Mouse (Mus musculus) spleen, postnatal 14 days (tissue): ENCODE measurements around the gene 1700123L14Rik.
"Not testable (repeated sequence)": the region's sequence is repeated elsewhere in the genome, so short reads cannot be mapped to it uniquely, and the experiment has no call there.

Source experiments
- DNase-seq, 2 experiments: peaks; one replicate each; pipeline ENCODE4 v3.0.0; 2021 to 2022; ENCODE audit warnings: low spot score in 2 of 2

Gene 1700123L14Rik

DNA sequence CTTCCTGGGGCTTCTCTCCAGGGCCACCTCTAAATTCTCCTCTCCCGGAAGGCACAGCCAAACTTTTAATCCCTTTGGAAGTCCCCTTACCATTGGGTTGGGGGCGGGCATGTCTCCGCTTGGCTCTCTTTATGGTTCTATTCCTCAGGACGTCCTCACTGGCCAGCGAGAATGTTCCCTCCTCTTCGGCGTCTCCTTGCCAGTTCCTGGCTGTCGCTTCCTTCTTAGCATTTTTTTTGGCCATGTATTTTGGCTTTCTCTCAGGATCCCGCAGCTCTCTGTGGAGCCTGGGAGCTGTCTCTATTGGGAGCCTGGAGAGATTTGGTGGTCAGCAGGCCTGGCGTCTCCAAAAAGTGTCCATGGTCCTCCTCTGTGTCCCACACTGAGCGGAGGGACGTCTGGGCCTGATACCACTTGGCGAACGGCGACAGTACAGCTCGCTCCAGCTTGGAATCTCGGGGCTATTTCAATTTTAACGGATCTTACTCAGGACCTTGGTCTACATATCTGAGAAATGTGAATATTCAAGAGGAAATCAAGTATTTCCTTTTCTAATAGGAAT is at the start of gene 1700123L14Rik:
TSS of gene 1700123L14Rik (minus strand) at position 426 of the 562 bp plus-strand sequence.
- no peak for DNase-seq

DNA sequence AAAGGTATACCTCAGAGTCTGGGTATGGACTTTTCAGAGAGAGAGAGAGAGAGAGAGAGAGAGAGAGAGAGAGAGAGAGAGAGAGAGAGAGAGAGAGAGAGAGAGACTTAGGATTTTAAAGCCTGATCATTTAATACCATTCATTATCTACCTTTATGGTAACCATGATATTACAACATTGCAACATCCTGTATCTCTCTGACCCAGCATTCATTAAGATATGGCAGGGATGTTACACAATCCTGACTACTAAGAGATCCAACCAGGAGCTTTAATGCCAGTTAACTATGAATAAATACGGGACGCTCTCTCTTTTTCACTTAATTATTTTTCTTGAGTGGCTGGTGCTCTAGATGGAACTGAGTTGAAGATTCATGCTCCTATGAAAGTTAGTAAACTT is 39.4 kb upstream of the 1700123L14Rik start:
- DNase-seq = no peak

DNA sequence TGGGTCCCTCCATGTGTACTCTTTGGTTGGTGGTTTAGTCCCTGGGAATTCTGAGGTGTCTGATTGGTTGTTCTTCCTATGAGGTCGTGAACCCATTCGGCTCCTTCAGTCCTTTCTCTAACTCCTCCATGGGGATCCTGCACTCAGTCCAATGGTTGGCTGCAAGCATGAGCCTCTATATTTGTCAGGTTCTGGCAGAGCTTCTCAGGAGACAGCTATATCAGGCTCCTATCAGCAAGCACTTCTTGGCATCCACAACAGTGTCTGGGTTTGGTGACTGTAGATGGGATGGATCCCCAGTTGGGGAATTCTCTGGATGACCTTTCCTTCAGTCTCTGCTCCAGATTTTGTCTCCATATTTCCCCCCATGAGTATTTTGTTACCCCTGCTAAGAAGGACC is 32.9 kb upstream of the 1700123L14Rik start:
- not testable (repeated sequence) for DNase-seq

DNA sequence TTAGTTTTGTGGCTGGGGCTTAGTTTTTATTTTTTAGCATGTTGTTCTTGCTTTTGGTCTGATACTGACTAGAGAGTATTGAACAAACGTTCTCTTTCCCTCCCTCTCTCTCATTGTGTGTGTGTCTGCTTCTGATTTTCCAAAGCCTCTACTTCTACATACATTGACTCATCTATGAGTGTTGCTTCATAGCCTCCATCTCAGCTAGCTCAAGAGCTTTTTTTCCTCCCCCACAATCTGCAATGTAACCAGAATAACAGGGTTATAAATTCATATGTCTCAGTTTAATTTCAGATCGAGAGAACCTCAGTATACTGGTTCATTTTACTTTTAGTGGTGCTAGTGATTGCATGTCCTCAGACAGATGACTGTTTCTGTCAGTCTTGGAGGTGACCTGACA is 20.5 kb upstream of the 1700123L14Rik start:
- no peak for DNase-seq

DNA sequence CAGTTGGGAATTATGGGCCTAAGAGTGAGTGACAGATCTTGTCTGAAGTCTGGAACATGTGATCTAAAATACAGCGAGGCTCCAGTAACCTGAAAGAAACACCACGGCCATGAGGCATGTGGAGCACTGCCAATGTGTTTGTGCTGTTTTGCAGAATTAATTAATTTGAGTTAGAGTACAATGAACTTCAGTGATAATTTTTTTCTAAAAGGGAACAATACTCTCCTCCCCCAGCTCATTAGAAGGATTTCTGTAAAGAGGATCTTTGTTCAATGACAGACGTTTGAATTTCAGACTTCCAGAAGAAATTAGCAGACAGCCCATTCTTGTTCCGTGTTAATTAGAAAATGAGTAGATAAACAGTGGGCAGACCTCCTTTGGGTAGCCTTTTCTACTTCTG is 17.3 kb upstream of the 1700123L14Rik start:
- DNase-seq = no peak

DNA sequence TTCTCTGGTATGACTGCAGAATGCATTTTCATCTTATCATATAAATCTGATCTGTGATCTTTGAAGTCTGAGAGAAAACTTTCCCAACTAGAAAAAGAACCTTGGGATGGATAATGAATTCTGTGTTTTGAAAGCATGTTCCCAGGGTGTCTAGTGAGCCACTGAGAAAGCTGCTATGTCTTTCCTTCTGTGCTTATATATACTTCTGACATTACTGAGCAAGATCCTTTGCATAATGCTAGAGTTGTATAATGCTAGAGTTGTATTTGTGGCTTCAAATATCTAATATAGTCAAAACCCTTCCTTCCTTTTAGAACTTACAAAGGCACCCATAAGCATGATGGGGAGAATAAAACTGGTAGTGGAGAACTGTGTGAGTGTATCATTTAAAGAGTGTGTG is 12.5 kb upstream of the 1700123L14Rik start:
- DNase-seq = no peak

DNA sequence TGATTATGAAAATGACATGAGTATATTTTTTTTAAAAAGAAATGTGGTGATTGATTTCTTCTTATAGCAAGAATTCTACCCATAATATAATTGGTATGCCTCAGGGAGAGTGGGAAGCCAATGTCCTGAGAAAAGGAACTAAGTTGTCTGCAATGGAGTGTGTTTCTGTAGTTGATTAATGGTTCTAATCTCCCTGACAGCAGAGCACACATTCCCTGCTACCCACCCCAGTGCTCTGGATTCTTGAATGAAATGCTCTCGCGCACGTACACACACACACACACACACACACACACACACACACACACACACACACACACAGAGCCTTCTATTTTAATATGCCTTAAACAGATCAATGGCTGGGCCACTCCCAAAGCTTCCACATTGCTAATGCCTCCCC is 7.6 kb upstream of the 1700123L14Rik start:
- DNase-seq = no peak

DNA sequence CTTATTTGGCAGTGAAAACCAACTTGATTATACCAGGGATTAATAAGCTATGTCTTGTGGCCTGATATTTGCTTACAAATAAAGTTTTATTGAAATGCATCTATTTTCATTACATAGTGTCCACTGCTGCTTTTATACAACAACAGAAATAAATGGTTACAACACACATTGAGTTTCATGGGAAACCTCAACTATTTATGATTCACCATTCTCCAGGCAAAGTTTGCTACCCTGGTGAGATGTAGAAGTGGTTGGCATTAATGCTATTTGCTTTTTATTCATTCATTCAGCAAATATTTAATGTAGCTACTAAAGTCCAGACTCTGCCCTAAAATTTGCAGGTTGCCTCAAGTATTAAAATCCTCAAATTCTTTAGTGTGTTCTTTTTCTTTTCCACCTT is 988 bp upstream of the 1700123L14Rik start:
- DNase-seq = no peak

DNA sequence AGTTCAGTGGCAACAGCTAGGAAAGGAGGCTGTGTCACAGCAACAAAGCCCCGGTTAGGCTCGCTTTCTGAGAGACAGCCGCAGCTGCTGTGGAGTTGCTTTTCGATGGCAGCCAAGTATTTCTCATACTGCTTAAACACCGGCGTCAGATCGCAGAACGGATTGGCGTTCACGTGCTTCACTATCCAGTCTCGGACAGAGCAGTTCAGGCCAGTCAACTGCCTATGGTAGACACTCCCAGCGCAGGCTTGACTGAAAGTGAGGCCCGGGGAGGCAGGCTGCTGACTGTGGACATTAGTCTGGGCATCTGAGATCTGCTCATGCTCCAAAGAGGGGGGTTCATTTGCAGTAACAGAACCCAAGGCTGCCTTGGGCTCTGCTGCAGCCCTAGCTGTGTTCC is 640 bp downstream of the 1700123L14Rik start:
- DNase-seq = no peak

DNA sequence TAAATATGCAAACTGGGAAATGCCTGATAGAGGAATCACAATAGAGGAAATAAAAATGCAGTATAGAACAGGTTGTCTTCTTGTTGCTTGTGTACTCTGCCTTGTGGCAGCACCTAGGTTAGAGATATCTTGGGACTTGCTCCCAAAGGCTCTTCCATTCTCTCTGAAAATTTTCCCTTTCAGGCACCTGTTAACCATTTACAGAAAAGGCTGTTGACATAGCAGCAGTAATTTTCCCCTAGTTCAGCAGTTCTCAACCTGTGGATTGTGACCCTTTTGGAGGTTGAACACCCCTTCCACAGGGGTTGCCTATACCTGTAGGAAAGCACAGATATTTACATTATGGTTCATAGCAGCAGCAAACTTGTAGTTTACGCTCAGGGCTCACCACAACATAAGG is 22.7 kb downstream of the 1700123L14Rik start:
- no peak for DNase-seq

DNA sequence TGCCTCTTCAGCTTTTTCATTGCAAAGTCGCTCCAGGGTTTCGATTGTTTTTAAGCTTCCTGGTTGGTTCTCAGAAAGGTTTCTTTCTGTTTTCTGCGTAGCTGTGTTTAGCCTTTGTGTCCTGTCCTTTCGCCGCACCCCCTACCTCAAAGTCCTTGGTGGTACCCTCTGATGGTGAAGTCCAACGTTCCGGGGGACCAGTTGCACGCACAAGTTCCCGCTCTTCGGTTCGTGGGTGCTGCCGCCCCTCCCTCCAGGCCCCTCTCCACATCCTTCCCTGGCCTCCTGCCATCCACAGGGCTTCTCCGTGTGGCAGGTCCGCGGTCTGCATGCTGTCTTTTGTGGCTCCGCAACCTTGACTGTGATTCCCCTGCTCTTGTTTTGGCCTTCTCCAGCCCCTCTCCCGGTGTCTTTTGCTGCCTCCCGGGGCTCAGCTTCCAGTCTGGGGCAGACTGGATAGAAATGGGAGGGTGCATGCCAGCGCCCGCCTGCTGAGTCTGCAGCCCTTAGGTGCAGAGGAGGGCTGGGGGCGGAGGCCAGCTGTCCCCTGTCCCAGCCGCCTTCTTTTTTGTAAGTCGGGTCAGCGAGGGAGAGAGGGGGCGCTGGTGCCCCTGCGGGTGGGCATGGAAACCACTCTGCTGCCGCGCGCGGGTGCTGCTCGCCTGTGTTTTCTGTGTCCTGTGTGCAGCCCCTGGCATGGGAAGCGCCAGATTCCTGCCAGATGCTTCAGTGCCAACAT is 49.3 kb downstream of the 1700123L14Rik start:
- DNase-seq = no peak

DNA sequence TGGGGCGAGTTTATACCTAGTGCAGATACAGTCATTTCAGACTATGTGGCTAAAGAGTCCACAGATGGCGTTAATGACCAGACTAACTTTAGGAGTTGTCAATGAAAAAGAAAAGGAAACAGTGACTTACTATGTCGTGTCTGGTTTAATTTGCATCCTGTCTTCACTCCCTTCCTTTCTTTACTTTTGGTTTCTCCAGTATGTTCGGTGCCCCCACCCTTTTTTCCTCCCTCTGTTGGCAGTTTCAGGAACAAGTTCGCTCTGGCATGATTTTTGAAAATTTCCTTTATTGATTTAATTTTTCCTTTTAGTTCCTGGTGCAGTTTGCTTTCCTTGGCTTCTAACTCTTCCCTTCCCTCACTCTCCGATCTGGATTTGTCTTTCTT is 49.9 kb downstream of the 1700123L14Rik start:
- DNase-seq = no peak
